Mouse (Mus musculus) cerebral cortex, adult 2 months (tissue): ENCODE results near the gene Olfr1199.

Experiments used
- WGBS: fragments of 180-500 bp; shearing (Covaris S2); methylation state at CpG from one replicate; pipeline ENCODE4 v1.1.7; 2018; 5-methylcytosine and 5-hydroxymethylcytosine counted together

Gene Olfr1199

GRCm38 (mm10) chr2:88760369-88760768, at the start of gene Olfr1199:
TSS of gene Olfr1199 (minus strand) at chr2:88760469.
- 91% methylated on average over 2 of the region's 2 CpGs for WGBS

- 84% methylated on average over 6 of the region's 6 CpGs for WGBS
Observed at GRCm38 (mm10) chr2:88792736-88793135, 32.5 kb upstream of the Olfr1199 start, which contains the start of gene Olfr1201. TSS of gene Olfr1201 (plus strand) at chr2:88793036.

GRCm38 (mm10) chr2:88770388-88770787, 10.1 kb upstream of the Olfr1199 start, which contains the start of gene Olfr1200:
TSS of gene Olfr1200 (minus strand) at chr2:88770488.
- 66% methylated on average over 2 of the region's 2 CpGs for WGBS

GRCm38 (mm10) chr2:88751270-88751669, 9.0 kb downstream of the Olfr1199 start, which contains the start of gene Olfr1198:
TSS of gene Olfr1198 (minus strand) at chr2:88751370.
- 92% methylated on average over 2 of the region's 2 CpGs for WGBS

GRCm38 (mm10) chr2:88743379-88743778, 16.9 kb downstream of the Olfr1199 start:
- WGBS, result 62% methylated on average over 3 of the region's 3 CpGs

GRCm38 (mm10) chr2:88732266-88732665, 28.0 kb downstream of the Olfr1199 start, which contains the start of gene Olfr1197:
TSS of gene Olfr1197 (minus strand) at chr2:88732366.
- WGBS, result 77% methylated on average over 1 of the region's 1 CpGs

- WGBS, result 85% methylated on average over 2 of the region's 2 CpGs
Observed at GRCm38 (mm10) chr2:88704497-88704896, 55.8 kb downstream of the Olfr1199 start, which contains the start of gene Olfr1196. TSS of gene Olfr1196 (minus strand) at chr2:88704597.
